Mouse (Mus musculus) liver, embryonic 14.5 days (tissue): ENCODE results near the gene Hmgcs1.

Experiments used
- CTCF ChIP-seq: IDR thresholded peaks from 2 replicates; pipeline ENCODE4 v1.5.1; 2016; ENCODE audit warnings: antibody characterized with exemption, low read depth, control low read depth
- EP300 ChIP-seq: IDR thresholded peaks from 2 replicates; pipeline ENCODE4 v1.6.1; 2016; ENCODE audit warnings: antibody characterized with exemption, low read depth

DNA sequence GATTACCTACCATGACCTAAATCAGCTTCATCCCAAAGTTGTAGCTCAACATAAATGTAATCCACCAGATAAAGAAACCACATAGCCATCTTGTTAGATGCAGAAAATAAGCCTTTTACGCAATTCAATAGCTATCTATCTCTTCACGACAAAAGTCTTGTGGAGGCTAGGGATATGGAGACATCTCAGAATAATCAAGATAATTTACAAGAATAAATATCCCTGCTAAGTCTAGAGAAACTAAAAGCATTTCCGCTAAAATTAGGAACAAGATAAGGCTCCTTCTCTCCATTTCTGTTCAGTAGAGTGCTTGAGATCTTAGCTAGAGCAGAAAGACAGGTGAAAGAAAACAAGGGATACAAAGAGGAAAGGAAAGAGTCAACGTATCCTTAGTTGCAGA lies 56.8 kb downstream of the Hmgcs1 start:
- TF ChIP-seq CTCF (no peak), EP300 (no peak)
